Mouse (Mus musculus): ENCODE measurements around the gene Sap18b.
"Not testable (repeated sequence)": the region's sequence is repeated elsewhere in the genome, so short reads cannot be mapped to it uniquely, and the experiment has no call there.

The Sap18b gene

DNA sequence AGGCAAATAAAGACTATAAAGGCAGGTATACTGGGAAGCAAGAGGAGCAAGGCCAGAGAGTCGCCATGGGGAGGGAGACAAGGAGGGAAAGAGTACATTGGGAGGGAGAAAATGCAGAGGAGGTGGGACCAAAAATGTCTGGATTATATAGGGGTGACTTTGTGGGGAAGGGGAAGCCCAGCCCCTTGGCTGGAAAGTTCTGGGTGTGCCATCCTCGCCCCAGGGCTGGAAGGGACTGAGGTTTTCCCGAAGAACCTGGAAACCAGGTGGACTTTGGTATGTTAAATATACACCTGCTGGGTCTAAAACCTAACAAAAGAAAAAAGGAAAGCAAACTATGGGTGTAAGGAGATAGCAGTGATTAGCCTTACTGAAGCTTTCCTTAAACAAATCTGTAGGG is 5.0 kb downstream of the Sap18b start:
- DNase-seq, result no peak

DNA sequence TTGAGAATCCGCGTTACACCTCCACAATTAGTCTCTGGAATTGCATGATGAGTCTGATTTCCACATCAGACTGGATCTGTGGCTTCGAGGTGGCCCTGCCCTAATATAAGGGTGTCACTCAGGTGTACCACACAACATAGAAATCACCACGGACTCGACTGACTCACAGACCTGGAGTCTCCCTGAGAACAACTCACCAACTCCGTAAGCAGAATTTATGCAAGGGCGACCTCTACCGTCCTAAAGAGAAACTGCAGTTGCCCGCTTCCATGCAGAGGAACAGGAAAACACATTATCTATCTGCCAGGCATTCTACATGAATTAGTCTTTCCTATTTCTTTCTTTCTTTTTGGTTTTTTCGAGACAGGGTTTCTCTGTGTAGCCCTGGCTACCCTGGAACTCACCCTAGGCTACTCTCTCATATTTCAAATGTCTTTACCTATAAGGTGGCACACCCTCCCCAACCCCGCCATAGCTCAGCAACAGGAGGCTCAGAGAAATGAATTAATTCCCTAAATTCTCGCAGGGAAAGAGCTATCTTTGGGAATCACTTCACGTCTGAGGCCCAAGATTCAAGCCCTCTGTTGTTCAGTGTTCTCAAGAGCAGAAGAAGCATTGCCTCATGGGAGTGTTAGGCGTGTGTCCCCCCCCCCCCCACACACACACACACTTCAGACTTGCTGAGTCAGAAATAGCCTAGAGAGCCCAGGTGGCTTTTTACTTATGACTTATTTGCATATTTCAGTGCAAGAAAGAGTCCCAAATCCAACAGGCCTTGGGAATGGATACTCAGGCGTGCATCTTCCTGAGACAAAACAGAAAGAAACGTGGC is 7.7 kb downstream of the Sap18b start:
- peak; percentile 89 for DNase-seq

DNA sequence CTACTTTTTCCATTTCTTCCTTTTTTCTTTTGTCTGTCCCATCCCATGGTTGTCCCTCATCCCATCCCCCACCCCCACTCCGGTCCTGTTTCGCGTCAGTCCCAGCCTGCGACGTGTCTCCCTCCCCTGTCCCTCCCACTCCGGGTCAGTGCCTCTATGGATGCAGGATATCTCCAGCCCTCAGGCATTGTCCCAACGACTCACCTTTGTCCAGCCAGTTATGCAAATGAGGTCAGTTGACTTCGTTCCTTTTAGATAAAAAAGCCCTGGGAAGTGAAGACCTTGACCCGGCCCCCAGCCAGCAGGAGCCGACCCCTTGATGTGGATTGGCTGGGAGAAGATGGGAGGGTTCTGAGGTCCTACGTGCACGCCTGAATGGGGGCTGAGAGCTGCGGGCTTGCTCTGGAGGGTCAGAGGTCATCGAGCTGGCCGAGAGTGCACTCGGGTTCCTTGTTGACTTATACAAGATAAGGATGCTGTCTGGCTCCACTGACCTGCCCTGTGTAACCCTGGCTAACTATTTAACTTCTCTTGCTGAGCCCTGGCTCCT is 8.4 kb downstream of the Sap18b start:
- DNase-seq, result peak; percentile 10

DNA sequence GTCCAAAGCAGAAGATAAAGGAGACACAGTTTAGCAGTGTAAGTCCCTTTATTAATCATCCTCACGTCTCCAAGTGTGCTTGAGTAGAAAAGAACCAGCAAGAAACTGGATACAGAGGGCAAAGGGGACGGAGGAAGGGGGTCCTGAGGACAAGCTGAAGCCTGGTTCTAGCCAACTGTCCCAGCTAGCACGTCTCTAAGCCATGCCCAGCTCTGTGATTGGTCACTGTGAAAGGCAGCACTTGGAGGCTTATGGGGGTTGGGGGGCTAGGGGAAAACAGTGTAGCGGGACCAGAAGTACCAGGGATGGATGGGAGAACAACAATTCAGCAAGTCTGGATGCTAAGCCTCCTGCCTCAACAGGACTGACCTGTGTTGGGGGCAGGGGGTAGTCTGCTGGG is 10.7 kb downstream of the Sap18b start:
- DNase-seq, result no peak

DNA sequence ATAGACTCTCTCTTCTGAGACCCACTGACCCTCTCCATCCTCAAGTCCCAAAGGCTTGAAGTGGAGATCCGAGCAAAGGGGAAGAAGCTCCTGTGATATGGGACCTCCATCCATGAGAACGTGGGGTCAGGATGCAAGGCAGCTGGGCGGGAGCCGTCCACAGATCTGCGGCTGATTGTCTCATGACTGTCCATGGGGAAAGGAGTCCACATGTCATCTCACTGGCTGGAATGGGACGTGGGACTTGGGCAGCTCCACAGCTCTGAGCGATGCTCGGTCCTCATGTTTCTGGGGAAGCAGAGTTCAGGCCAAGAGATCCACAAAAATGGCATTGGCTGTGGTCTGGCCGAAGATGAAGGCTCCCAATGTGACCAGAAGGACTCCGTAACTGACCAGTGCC is 12.1 kb downstream of the Sap18b start:
- DNase-seq, result no peak

DNA sequence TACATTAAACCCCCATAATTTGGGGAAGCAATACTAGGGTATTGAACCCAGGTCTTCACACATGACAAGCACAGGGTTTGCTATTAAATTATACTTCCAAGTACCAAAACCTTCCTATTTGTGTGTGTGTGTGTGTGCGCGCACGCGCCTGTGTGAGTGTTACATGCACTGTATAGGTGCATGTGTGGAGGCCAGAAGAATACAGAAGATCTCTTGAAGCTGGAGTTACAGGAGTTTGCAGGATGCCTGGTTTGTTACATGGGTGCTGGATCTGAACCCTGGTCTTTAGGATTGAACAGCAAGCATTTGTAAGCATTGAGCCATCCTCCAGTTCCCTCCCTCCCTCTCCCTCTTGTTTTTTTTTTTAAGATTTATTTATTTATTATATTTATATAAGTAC is 14.1 kb downstream of the Sap18b start:
- DNase-seq, result no peak

DNA sequence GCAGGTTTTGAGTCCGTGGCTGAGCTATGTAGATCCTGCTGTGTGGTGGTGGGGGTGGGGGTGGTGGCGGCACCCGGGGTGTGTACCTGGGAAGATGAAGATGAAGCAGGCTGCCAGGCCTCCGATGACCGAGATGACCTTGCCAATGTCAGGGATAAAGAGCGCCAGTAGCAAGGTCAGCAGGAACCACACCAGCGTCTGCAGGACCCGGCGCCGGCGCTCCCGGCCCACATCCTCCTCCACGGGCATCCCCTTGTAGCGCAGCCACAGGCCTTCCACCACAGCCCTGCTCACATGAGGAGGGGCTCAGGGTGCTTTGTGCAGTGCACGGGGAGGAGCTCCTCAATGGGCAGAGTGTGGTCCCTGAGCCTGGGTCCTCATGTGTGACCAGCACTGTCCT is 16.3 kb downstream of the Sap18b start:
- no peak for DNase-seq

- DNase-seq, result no peak
Observed at GRCm38 (mm10) chr8:95843968-95844367, 18.8 kb downstream of the Sap18b start.

- DNase-seq, result no peak
Observed at GRCm38 (mm10) chr8:95845026-95845425, 19.9 kb downstream of the Sap18b start.

DNA sequence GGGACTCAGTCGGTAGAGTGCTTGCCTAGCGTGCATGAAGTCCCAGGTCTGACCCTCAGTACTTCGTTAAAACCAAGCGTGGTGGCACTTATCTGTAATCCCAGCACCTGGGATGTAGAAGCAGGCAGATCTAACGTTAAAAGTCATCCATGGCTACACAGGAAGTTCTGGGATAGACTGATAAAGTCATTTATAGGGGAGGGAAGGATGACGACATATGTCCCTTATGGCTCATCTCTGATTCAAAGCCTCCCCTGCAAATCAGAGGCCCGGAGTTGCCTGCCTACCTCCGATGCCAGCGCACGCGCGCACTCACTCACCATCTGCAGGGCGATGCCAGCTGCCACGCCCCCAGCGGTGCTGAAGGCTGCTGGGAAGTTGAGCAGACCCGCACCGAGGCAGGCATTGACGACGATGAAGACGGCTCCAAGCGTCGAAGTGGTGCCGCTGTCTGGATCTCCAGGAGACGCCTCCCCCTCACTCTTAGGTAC is 23.0 kb downstream of the Sap18b start:
- no peak for DNase-seq

DNA sequence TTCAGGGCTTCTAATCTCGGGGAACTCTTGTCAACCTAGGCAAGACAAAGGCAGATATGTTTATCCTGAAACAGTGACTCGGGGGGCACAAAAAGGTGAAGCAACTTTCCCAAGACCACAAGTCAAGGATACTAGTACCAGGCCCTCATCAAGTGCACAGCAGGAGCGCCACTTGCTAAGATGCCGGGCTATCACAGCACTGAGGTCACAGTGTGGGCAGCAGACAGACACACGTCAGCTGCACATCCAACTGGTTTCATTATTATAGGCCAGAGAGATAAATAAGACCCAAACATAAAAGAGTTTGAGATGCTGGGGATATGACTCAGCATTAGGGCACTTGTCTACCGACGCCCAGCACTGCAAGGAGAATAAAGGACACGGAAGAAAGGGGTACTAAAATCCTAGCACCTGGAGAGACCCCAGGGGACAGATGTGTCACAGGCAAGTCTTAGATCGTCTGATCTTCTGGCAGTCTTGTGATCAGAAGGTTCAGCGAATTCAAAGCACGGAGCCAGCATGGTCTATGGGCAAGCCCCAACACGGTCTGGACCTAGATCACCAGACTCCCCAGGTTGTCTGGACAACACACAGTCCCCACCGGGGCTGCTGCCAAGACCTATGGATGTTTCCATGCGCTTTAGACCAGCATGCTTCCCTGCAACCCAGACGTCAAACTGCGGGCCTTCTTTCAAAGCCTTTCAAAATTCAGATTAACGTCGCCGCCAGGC is 23.8 kb downstream of the Sap18b start:
- no peak for DNase-seq

- DNase-seq, result no peak
Observed at GRCm38 (mm10) chr8:95850326-95850725, 25.2 kb downstream of the Sap18b start.

- peak; percentile 43 for DNase-seq
Observed at GRCm38 (mm10) chr8:95852290-95852689, 27.1 kb downstream of the Sap18b start.

DNA sequence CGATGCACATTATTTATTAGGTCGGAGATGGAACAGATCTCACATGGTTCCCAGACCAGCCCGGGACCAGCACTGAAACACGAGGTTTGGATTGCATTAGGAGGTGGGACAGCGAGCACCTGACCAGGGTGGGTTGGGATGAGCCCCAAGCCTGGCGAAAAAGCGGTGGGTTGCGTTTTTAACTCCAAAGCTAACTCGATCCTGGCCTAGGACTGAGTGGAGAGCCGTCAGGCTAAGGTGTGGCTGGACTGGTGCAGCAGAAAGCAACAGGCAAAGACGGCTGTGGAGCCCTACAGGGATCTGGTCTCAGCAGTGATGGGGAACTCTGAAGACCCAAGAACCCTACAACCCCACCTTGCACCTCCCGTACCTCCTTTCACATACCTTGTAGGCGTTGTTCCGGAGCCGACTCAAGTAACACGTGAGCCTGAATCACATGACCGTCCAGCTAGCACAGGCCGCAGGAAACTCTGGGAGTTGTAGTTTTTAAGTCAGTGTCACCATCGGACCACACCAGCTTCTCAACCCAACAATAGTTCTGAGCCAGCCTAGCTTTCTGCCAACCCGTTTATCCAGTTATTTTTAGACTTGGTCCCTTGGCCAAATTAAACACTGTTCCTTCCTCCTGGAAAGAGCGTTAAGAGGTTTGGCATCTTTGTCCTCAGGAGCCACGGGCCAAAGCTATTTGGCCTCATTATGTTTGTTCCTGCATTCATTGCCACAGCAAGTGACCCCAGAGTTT is 28.1 kb downstream of the Sap18b start, which contains the start of gene Slc38a7:
TSS of gene Slc38a7 (minus strand) at position 438 of the 742 bp plus-strand sequence.
- DNase-seq, result peak; percentile 83

GRCm38 (mm10) chr8:95854174-95854573 is 29.0 kb downstream of the Sap18b start:
- DNase-seq, result no peak

GRCm38 (mm10) chr8:95863761-95864440 is 38.8 kb downstream of the Sap18b start:
- DNase-seq, result not testable (repeated sequence)

DNA sequence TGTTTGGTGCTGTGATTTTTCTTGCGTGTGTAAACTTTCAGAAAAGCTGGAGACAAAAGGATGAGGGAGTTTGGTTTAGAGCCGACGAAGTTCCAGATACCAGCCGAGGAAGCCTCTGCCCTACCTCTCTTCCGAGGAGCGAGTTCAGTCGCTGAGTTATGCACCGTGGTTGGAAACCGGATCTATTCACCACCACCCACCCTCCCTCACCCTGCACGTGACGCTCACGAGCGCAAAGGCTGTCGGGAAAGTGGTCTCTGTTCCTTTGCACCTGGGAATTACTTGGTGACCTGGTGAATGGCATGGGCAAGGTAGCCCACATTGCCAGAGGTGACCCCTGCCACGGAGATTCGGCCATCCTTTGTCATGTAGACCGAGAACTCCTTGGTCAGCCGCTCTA is 39.7 kb downstream of the Sap18b start:
- not testable (repeated sequence) for DNase-seq

- DNase-seq, result no peak
Observed at GRCm38 (mm10) chr8:95871690-95872089, 46.5 kb downstream of the Sap18b start.

GRCm38 (mm10) chr8:95875270-95875669 is 50.1 kb downstream of the Sap18b start:
- DNase-seq, result no peak
